Mouse (Mus musculus) heart, embryonic 12.5 days (tissue): ENCODE measurements around the gene Olfr1120. TPM values are rescaled to one million over a fixed set of nuclear protein-coding genes. Genes with fewer than 3 reads are reported as not detected.
"Not testable (repeated sequence)": the region's sequence is repeated elsewhere in the genome, so short reads cannot be mapped to it uniquely, and the experiment has no call there.

Source experiments
- ATAC-seq: fragments of 200-750 bp; cut with Nextera tagmentation; 2 replicates; pipeline ENCODE4 v1.8.0; 2017; ENCODE audit warnings: moderate TSS enrichment, moderate library complexity; ENCODE audit not compliant: insufficient number of reproducible peaks, low FRiP score
- H3K27ac ChIP-seq: fragments of 300-500 bp; sonication (generic); 2 replicates; pipeline ENCODE4 v1.5.1; 2016; ENCODE audit warnings: mild to moderate bottlenecking, moderate library complexity; ENCODE audit not compliant: poor library complexity, severe bottlenecking
- H3K27me3 ChIP-seq: fragments of 300-500 bp; sonication (generic); replicated peaks from 2 replicates; pipeline ENCODE4 v1.6.1; 2016; ENCODE audit warnings: mild to moderate bottlenecking, moderate library complexity
- H3K36me3 ChIP-seq: fragments of 300-500 bp; sonication (generic); 2 replicates; pipeline ENCODE4 v1.6.1; 2016; ENCODE audit warnings: mild to moderate bottlenecking, moderate library complexity
- H3K4me1 ChIP-seq: fragments of 300-500 bp; sonication (generic); replicated peaks from 2 replicates; pipeline ENCODE4 v1.6.1; 2016; ENCODE audit warnings: mild to moderate bottlenecking
- H3K4me2 ChIP-seq: fragments of 300-500 bp; sonication (generic); 2 replicates; pipeline ENCODE4 v1.6.1; 2016; ENCODE audit warnings: mild to moderate bottlenecking, moderate library complexity
- H3K4me3 ChIP-seq: fragments of 300-500 bp; sonication (generic); 2 replicates; pipeline ENCODE4 v1.5.1; 2016; ENCODE audit warnings: mild to moderate bottlenecking
- H3K9ac ChIP-seq: fragments of 300-500 bp; sonication (generic); 2 replicates; pipeline ENCODE4 v1.6.1; 2016; ENCODE audit warnings: mild to moderate bottlenecking, moderate library complexity
- H3K9me3 ChIP-seq: fragments of 300-500 bp; sonication (generic); replicated peaks from 2 replicates; pipeline ENCODE4 v1.6.1; 2016; ENCODE audit warnings: mild to moderate bottlenecking, moderate library complexity
- WGBS: fragments of 180-500 bp; shearing (Covaris S2); methylation state at CpG from one replicate; pipeline ENCODE4 v1.1.7; 2016; 5-methylcytosine and 5-hydroxymethylcytosine counted together
- polyA plus RNA-seq: library from polyadenylated mRNA; unstranded; fragments of >200 nt; fragmentation: Nextera tagmentation; extraction: Ambion mirVana; gene quantifications from 2 replicates; pipeline ENCODE4 v1.2.1, GENCODE M21; 2016

Gene Olfr1120
- polyA plus RNA-seq, result not detected in 2 replicates

DNA sequence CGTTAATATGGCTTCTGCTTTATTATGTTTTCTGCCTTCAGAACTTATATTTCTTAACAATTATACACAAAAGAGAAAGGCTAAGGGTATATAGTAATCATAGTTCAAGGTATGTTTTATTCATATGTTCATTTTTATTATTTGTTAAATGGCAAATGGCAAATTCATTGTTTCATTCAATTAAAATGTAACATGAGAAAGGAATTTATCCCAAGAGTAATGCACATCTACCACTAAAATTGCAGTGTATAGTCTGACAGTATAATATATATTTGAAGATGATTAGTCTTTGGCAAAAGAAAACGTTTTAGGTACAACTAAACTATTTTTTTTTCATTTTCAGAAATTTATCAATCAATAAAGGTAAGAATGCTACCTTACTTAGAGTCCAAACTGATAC is at the start of gene Olfr1120:
TSS of gene Olfr1120 (plus strand) at position 301 of the 400 bp plus-strand sequence.
- no peak for ATAC-seq
- 50% methylated on average over 2 of the region's 2 CpGs for WGBS

DNA sequence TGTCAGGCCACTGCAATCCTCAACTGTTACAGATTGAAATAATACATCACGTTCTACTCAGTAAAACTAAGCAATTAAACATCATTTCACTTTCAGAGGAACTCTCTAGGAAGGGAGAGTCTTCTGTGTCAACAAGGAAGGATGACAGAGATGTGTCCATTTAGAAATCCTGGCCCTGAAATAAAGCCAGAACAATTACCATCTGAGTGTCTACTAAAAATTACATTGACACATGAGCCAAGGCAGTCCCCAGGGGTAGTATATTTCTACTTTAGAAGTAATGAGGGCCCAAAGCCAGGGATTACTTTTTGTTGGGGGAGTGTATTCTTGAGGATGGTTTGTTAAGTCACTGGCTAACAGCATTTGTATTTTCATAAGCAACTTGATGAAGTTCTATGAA is 47.3 kb upstream of the Olfr1120 start, which contains the start of gene Olfr1118:
TSS of gene Olfr1118 (plus strand) at position 301 of the 400 bp plus-strand sequence.
- Histone ChIP-seq H3K9ac (no peak within 1 kb of the TSS), H3K9me3 (no peaks in the 10 kb centered on the region), H3K4me2 (no peak within 1 kb of the TSS), H3K4me1 (no peaks in the 10 kb centered on the region), H3K27me3 (no peaks in the 10 kb centered on the region), H3K27ac (no peak within 1 kb of the TSS), H3K36me3 (no peaks in the 10 kb centered on the region), H3K4me3 (no peak within 1 kb of the TSS)
- no peak for ATAC-seq
- 75% methylated on average over 1 of the region's 1 CpGs for WGBS

More for the DNA sequence above, at the start of gene Olfr1120:
- H3K27me3 ChIP-seq, result no peaks in the 10 kb centered on the region
- no peak within 1 kb of the TSS for H3K4me3 ChIP-seq
- H3K36me3 ChIP-seq, result no peaks in the 10 kb centered on the region
- no peaks in the 10 kb centered on the region for H3K9me3 ChIP-seq
- H3K4me1 ChIP-seq, result no peaks in the 10 kb centered on the region
- no peak within 1 kb of the TSS for H3K4me2 ChIP-seq
- H3K9ac ChIP-seq, result no peak within 1 kb of the TSS
- H3K27ac ChIP-seq, result no peak within 1 kb of the TSS

DNA sequence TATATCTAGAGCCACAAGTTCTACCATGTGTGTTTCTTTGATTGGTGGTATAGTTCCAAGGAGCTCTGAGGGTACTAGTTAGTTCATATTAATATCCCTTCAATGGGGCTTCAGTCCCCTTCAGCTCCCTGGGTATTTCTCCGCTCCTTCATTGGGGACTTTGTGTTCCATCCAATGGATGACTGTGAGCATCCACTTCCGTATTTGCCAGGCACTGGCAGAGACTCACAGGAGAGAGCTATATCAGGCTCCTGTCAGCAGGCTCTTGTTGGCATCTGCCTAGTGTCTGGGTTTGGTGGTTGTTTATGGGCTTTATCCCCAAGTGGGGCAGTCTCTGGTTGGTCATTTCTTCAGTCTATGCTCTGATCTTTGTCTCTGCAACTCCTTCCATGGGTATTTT is 5.5 kb downstream of the Olfr1120 start:
- not testable (repeated sequence) for H3K4me3 ChIP-seq, H3K27me3 ChIP-seq, H3K4me2 ChIP-seq, H3K27ac ChIP-seq, ATAC-seq, H3K4me1 ChIP-seq, H3K9ac ChIP-seq, H3K9me3 ChIP-seq, H3K36me3 ChIP-seq
- WGBS, result 61% methylated on average over 2 of the region's 2 CpGs

DNA sequence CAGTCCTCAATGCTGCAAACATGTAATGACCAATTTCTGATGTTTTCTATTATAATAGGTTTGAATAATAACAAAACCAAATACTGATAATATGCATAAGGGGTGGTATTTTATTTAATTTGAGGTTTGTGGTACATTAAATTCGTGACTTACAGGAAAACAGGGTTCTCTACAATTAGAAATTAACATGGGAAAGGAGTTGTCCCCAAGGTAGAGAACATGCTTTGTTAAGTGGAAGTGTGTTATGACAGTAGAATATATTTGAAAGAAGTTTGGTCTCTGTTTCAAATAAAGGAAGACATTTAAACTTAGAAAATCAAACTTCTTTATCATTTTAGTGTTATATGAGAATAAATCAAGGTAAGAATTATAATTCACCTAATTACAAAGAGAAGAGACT is 15.0 kb downstream of the Olfr1120 start, which contains the start of gene Olfr1121:
TSS of gene Olfr1121 (plus strand) at position 301 of the 400 bp plus-strand sequence.
- H3K4me2 ChIP-seq, result no peak within 1 kb of the TSS
- no peaks in the 10 kb centered on the region for H3K27me3 ChIP-seq
- H3K9me3 ChIP-seq, result no peaks in the 10 kb centered on the region
- H3K4me3 ChIP-seq, result no peak within 1 kb of the TSS
- H3K36me3 ChIP-seq, result no peaks in the 10 kb centered on the region
- H3K9ac ChIP-seq, result no peak within 1 kb of the TSS
- H3K4me1 ChIP-seq, result no peaks in the 10 kb centered on the region
- ATAC-seq, result no peak
- no peak within 1 kb of the TSS for H3K27ac ChIP-seq
- 31% methylated on average over 1 of the region's 1 CpGs for WGBS

DNA sequence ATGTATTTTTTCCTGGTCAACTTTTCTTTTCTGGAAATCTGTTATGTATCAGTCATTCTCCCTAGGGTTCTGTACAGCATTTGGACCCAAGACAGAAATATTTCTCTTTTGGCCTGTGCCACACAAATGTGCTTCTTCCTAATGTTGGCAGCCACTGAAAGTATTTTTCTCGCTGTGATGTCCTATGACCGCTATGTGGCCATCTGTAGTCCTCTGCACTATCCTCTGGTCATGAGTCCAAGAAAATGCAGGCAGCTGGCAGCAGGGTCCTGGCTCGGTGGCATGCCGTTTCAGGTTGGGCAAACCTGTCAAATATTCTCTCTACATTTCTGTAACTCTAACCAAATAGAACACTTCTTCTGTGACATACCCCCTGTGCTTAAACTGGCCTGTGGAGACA is 17.1 kb downstream of the Olfr1120 start:
- no peaks in the 10 kb centered on the region for H3K36me3 ChIP-seq
- no peak overlapping the region for H3K9ac ChIP-seq
- ATAC-seq, result no peak
- no peak overlapping the region for H3K4me2 ChIP-seq
- 77% methylated on average over 4 of the region's 4 CpGs for WGBS
- no peak overlapping the region for H3K4me3 ChIP-seq
- no peaks in the 10 kb centered on the region for H3K27me3 ChIP-seq
- H3K9me3 ChIP-seq, result no peaks in the 10 kb centered on the region
- no peaks in the 10 kb centered on the region for H3K4me1 ChIP-seq
- H3K27ac ChIP-seq, result no peak overlapping the region

DNA sequence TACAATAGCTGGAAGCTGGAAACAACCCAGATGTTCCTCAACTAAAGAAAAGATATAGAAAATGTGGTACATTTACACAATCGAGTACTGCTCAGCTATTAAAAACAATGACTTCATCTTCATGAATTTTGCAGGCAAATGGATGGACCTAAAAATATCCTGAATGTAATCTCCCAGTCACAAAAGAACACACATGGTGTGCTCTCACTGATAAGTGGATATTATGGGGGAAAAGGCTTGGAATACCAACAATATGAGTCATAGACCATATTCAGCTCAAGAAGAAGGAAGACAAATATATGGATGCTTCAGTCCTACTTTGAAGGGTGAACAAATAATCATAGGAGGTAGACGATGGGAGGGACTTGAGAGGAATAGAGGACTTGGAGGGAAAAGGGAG is 29.3 kb downstream of the Olfr1120 start:
- H3K27me3 ChIP-seq, result no peaks in the 10 kb centered on the region
- no peak overlapping the region for H3K9ac ChIP-seq
- no peak overlapping the region for H3K27ac ChIP-seq
- WGBS, result 43% methylated on average over 2 of the region's 2 CpGs
- H3K36me3 ChIP-seq, result no peaks in the 10 kb centered on the region
- H3K9me3 ChIP-seq, result no peaks in the 10 kb centered on the region
- no peaks in the 10 kb centered on the region for H3K4me1 ChIP-seq
- no peak overlapping the region for H3K4me2 ChIP-seq
- H3K4me3 ChIP-seq, result no peak overlapping the region
- ATAC-seq, result no peak

DNA sequence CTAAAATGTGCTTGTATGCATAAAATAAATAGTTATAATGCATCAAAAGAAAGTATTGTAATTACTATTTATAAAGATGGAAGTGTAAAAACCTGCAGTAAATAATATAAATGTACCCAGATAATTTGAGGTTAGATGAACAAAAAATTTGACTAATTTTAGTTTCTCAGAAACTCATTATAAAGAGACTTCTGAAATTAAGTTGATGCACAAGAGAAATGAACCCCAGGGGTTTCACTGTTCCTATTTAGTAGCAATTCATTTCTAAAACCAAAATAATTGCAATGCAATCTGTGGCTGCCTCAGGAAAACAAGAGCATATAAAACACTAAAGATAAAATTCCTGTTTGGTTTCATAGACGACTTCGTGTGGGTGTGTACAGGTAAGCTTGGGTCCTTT is 30.9 kb downstream of the Olfr1120 start, which contains the start of gene Olfr1122:
TSS of gene Olfr1122 (plus strand) at position 301 of the 400 bp plus-strand sequence.
- no peak within 1 kb of the TSS for H3K4me2 ChIP-seq
- H3K27ac ChIP-seq, result no peak within 1 kb of the TSS
- no peak within 1 kb of the TSS for H3K9ac ChIP-seq
- ATAC-seq, result no peak
- 68% methylated on average over 2 of the region's 2 CpGs for WGBS
- H3K27me3 ChIP-seq, result no peaks in the 10 kb centered on the region
- no peak within 1 kb of the TSS for H3K4me3 ChIP-seq
- H3K36me3 ChIP-seq, result no peaks in the 10 kb centered on the region
- H3K9me3 ChIP-seq, result no peaks in the 10 kb centered on the region
- H3K4me1 ChIP-seq, result no peaks in the 10 kb centered on the region

DNA sequence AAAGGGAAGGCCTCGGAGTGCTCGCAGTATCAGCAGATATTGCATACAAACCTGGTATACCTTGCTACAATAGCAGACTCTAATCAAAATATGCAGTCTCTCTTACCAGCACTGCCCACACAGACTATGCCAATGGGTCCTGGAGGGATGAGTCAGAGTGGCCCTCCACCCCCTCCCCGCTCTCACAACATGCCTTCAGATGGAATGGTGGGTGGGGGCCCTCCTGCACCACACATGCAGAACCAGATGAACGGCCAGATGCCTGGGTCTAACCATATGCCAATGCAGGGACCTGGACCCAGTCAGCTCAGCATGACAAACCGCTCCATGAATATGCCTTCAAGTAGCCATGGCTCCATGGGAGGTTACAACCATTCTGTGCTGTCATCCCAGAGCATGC is 39.0 kb downstream of the Olfr1120 start:
- 85% methylated on average over 5 of the region's 5 CpGs for WGBS
- not testable (repeated sequence) for H3K27me3 ChIP-seq, H3K9ac ChIP-seq, H3K27ac ChIP-seq, H3K36me3 ChIP-seq, H3K9me3 ChIP-seq, ATAC-seq, H3K4me1 ChIP-seq, H3K4me2 ChIP-seq, H3K4me3 ChIP-seq

DNA sequence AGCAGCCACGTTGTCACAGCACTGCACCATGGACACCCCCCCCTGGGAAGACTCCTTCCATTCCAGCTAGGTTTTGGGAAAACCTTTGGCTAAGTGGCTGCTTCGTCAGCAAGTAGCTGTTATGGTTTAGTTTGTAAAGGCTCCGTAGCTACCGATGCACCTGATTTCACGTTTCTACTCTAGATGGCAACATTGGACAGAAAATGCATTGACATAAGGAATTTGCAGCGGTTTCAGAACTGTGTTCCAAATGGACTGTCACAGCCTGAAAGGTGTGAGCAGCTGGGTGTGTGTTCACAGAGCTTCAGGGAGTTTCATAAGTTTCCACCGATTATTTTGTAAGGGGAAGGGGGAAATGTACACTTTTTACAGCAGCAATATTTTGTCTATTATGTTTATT is 40.1 kb downstream of the Olfr1120 start:
- H3K27me3 ChIP-seq, H3K9me3 ChIP-seq, H3K27ac ChIP-seq, ATAC-seq, H3K4me2 ChIP-seq, H3K36me3 ChIP-seq, H3K4me3 ChIP-seq, H3K4me1 ChIP-seq, H3K9ac ChIP-seq: not testable (repeated sequence)
- 70% methylated on average over 7 of the region's 7 CpGs for WGBS

Other genes starting within 250 kb of the Olfr1120 start
- gene Olfr259, start 240.2 kb upstream of the Olfr1120 start, polyA plus RNA-seq, result not detected in 2 replicates
- gene Olfr1110, start 214.5 kb upstream of the Olfr1120 start, polyA plus RNA-seq, result not detected in 2 replicates
- gene Olfr1111, start 202.2 kb upstream of the Olfr1120 start, polyA plus RNA-seq, result not detected in 2 replicates
- gene Olfr1112, start 167.0 kb upstream of the Olfr1120 start, polyA plus RNA-seq, result not detected in 2 replicates
- gene Olfr1113, start 145.8 kb upstream of the Olfr1120 start, polyA plus RNA-seq, result not detected in 2 replicates
- gene Olfr1115, start 106.8 kb upstream of the Olfr1120 start, polyA plus RNA-seq, result not detected in 2 replicates
- gene Olfr1116, start 87.3 kb upstream of the Olfr1120 start, polyA plus RNA-seq, result not detected in 2 replicates
- gene Olfr1118, start 47.2 kb upstream of the Olfr1120 start, polyA plus RNA-seq, result not detected in 2 replicates
- gene Olfr1121, start 15.1 kb downstream of the Olfr1120 start, polyA plus RNA-seq, result not detected in 2 replicates
- gene Olfr1122, start 31.0 kb downstream of the Olfr1120 start, polyA plus RNA-seq, result not detected in 2 replicates
- gene Olfr1123, start 61.8 kb downstream of the Olfr1120 start, polyA plus RNA-seq, result not detected in 2 replicates
- not detected in 2 replicates for gene Olfr1124, start 75.5 kb downstream of the Olfr1120 start, polyA plus RNA-seq
- gene Olfr1126, start 99.1 kb downstream of the Olfr1120 start, polyA plus RNA-seq, result not detected in 2 replicates
- not detected in 2 replicates for gene Pramel7, start 142.3 kb downstream of the Olfr1120 start, polyA plus RNA-seq
- not detected in 2 replicates for gene Pramel6, start 151.8 kb downstream of the Olfr1120 start, polyA plus RNA-seq
- not detected in 2 replicates for gene Olfr153, start 177.0 kb downstream of the Olfr1120 start, polyA plus RNA-seq
- not detected in 2 replicates for gene Olfr1128, start 190.7 kb downstream of the Olfr1120 start, polyA plus RNA-seq
- not detected in 2 replicates for gene Olfr1129, start 219.1 kb downstream of the Olfr1120 start, polyA plus RNA-seq